Mouse (Mus musculus) thymus, adult 2 months (tissue): ENCODE measurements around the gene Gm20388.

Experiments
- CTCF ChIP-seq: fragments of 200-500 bp; IDR thresholded peaks from 2 replicates; pipeline ENCODE4 v1.5.1; 2012; ENCODE audit warnings: mild to moderate bottlenecking, control low read depth, low read length, moderate library complexity, borderline replicate concordance; ENCODE audit not compliant: control insufficient read depth, poor library complexity, insufficient read depth; ENCODE audit errors: extremely low read depth
- POLR2A ChIP-seq: fragments of 200-500 bp; IDR thresholded peaks from 2 replicates; pipeline ENCODE4 v1.6.1; 2012; ENCODE audit warnings: mild to moderate bottlenecking, low read length, control low read depth, moderate library complexity; ENCODE audit not compliant: control insufficient read depth, poor library complexity, insufficient read depth; ENCODE audit errors: extremely low read depth

DNA sequence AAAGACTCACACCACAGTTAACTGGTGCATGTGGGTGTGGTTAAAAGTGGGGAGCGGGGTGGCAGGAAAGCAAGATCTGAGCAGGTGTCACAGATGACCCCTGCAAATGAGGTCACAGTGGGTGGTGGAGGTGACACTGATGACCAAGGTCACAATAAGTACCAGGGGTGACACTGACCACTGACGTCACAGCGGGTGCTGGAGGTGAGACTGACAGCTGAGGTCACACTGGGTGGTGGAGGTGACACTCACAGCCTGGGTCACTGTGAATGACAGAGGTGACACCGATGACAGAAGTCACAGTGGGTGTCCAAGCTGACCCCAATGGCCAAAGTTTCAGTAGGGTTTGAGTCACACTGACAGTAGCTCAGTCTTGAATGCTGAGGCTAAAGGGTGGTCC, 876.1 kb downstream of the Gm20388 start:
- no peak for TF ChIP-seq CTCF
- no peak for TF ChIP-seq POLR2A
